Mouse (Mus musculus) E14TG2a.4 (cell line): ENCODE results near the gene Hsd3b2.
"Not testable (repeated sequence)": the region's sequence is repeated elsewhere in the genome, so short reads cannot be mapped to it uniquely, and the experiment has no call there.

Experiments used
- H3K27me3 ChIP-seq: 2 replicates; pipeline ENCODE4 v1.6.1; 2014; ENCODE audit warnings: low read length, control low read depth; ENCODE audit not compliant: insufficient read depth
- H3K36me3 ChIP-seq: 2 replicates; pipeline ENCODE4 v1.6.1; 2014; ENCODE audit warnings: low read length, control low read depth; ENCODE audit not compliant: insufficient read depth
- H3K4me1 ChIP-seq: replicated peaks from 2 replicates; pipeline ENCODE4 v1.6.1; 2014; ENCODE audit warnings: low read depth, low read length, control low read depth
- H3K4me3 ChIP-seq: replicated peaks from 2 replicates; pipeline ENCODE4 v1.5.1; 2014; ENCODE audit warnings: mild to moderate bottlenecking, low read length
- H3K9me3 ChIP-seq: 2 replicates; pipeline ENCODE4 v1.6.1; 2014; ENCODE audit warnings: low read length, control low read depth
- CTCF ChIP-seq: conservative IDR thresholded peaks from 2 replicates; pipeline ENCODE4 v1.5.1; 2014; ENCODE audit warnings: low read length
- NANOG ChIP-seq: IDR thresholded peaks from 2 replicates; pipeline ENCODE4 v1.6.1; 2014; ENCODE audit warnings: borderline replicate concordance, low read length, mixed read lengths
- POU5F1 ChIP-seq: IDR thresholded peaks from 2 replicates; pipeline ENCODE4 v1.6.1; 2014; ENCODE audit warnings: low read length, borderline replicate concordance

The Hsd3b2 gene

DNA sequence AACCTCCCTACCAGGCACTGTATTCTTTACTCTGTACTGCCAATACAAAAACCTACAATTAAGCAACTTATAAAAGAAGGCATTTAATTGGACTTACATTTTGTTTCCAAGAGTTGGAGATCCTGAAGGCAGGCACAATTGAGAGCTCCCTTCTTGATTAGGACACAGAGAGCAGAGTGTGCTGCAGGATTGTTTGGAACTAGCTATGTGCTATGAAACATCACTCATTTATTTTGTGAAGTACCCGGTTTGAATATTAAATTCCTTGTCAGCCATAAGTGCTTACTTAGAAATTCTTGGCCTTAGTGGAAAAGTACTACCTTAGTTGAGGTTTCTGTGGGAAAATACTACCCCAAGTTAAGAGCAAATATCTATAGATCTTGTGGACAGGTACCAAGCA, at the start of gene Hsd3b2:
Gene Hsd3b2 (minus strand): TSS at position 168 of the 400 bp plus-strand sequence.
- Histone ChIP-seq H3K36me3 (no peaks in the 10 kb centered on the region), H3K4me3 (no peak within 1 kb of the TSS), H3K4me1 (no peaks in the 10 kb centered on the region), H3K27me3 (no peaks in the 10 kb centered on the region), H3K9me3 (peaks cover 20% of the 10 kb centered on the region)
- no peak for TF ChIP-seq NANOG
- TF ChIP-seq POU5F1, result no peak
- TF ChIP-seq CTCF, result no peak

DNA sequence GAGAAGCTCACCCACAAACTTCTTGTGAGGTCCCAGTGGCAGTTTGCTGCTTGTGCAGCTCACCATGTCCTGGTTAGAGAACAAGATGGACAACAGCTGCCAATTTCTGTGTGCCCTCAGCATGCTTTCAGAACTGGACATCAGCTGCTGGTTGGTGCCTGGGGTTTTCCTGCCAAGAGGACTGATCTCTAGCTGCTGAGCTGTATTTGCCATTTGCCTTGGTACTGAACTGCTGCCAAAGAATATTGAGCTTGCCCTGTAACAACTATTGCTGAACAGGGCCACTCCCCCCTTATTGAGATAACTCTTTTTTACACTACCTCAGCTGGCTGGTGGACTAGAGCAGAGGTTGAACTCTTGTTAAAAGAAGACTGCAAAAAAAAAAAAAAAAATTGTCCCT, 39.8 kb upstream of the Hsd3b2 start:
- no peak for TF ChIP-seq NANOG
- no peak for TF ChIP-seq CTCF
- no peak for TF ChIP-seq POU5F1
- Histone ChIP-seq H3K36me3 (no peaks in the 10 kb centered on the region), H3K27me3 (no peaks in the 10 kb centered on the region), H3K9me3 (no peaks in the 10 kb centered on the region), H3K4me1 (no peaks in the 10 kb centered on the region), H3K4me3 (no peak overlapping the region)

DNA sequence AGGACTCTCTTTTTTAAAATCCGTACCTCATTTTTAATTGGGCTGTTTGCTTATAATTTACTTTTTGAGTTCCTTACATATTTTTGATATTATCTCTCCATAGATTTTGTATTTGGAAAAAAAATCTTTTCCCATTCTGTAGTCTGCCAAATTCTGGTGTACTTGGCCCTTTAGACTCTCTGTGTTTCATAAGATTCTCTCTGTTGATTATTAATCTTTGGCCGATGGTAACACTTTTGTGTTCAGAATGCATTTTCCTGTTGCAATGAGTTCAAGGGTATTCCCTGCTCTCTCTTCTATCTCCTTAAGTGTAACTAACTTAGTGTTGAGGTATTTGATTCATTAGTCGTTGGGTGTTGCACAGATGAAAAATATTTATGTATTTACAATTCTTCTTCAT, 32.5 kb upstream of the Hsd3b2 start:
- H3K4me3 ChIP-seq, result no peak overlapping the region
- peaks cover 17% of the 10 kb centered on the region for H3K9me3 ChIP-seq
- H3K36me3 ChIP-seq, result no peaks in the 10 kb centered on the region
- H3K4me1 ChIP-seq, result no peaks in the 10 kb centered on the region
- no peak for TF ChIP-seq NANOG
- no peak for TF ChIP-seq POU5F1
- no peak for TF ChIP-seq CTCF
- H3K27me3 ChIP-seq, result no peaks in the 10 kb centered on the region

DNA sequence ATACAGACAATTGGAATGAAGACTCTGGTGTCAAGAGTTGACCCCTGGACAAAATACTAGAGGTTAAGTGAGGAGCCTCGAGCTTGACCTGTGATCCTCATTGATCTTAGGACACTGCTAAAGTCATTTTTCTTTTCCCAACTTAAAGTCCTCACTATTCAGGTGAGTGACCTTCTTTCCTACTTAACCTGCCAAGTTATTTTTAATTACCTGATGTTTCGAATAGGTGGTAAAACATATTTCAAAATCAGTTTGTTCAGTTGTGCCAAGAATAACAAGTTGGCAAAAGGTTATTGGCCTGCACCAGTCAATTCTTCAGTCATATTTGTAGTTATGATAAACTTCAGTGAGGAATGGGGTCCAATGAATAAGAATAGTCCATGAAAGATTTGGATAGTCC, 27.8 kb upstream of the Hsd3b2 start:
- Histone ChIP-seq H3K36me3 (no peaks in the 10 kb centered on the region), H3K4me1 (no peaks in the 10 kb centered on the region), H3K9me3 (peaks cover 14% of the 10 kb centered on the region), H3K4me3 (no peak overlapping the region), H3K27me3 (no peaks in the 10 kb centered on the region)
- TF ChIP-seq POU5F1 (no peak), NANOG (no peak), CTCF (no peak)

- H3K27me3 ChIP-seq, H3K4me1 ChIP-seq, H3K4me3 ChIP-seq, H3K36me3 ChIP-seq: not testable (repeated sequence)
- H3K9me3 ChIP-seq, result peaks cover 14% of the 10 kb centered on the region
Observed at GRCm38 (mm10) chr3:98741043-98741442, 16.7 kb upstream of the Hsd3b2 start.

GRCm38 (mm10) chr3:98734340-98734739, 10.0 kb upstream of the Hsd3b2 start:
- TF ChIP-seq NANOG, result peak; percentile 47; the same call in 1 of the 2 replicates
- TF ChIP-seq CTCF, result no peak
- H3K9me3 ChIP-seq, result peaks cover 39% of the 10 kb centered on the region
- H3K27me3 ChIP-seq, result no peaks in the 10 kb centered on the region
- H3K4me3 ChIP-seq, result no peak overlapping the region
- no peaks in the 10 kb centered on the region for H3K36me3 ChIP-seq
- H3K4me1 ChIP-seq, result no peaks in the 10 kb centered on the region

DNA sequence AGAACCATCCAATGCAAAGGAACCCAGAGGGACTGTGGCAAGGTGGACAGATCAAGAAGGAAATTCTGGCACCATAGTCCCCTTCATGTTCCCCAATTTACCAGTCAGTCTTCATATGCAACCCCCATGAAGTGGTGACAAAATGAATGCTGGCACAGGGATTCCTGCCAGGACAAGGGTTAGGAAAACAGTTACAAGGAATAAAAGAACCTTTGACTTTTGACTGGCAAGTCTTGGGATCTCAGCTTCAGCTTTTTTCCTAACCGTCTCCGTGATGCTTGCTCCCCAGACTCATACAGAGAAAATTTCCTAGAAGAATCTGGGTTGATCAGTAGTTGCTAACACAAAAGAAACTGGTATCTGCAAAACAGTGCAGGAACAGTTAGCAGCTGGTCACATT, 9.4 kb upstream of the Hsd3b2 start:
- no peak for TF ChIP-seq POU5F1
- TF ChIP-seq CTCF, result no peak
- TF ChIP-seq NANOG, result no peak
- H3K27me3 ChIP-seq, result no peaks in the 10 kb centered on the region
- no peaks in the 10 kb centered on the region for H3K4me1 ChIP-seq
- no peak overlapping the region for H3K4me3 ChIP-seq
- H3K9me3 ChIP-seq, result peaks cover 38% of the 10 kb centered on the region
- H3K36me3 ChIP-seq, result no peaks in the 10 kb centered on the region

GRCm38 (mm10) chr3:98726281-98726680, 1.9 kb upstream of the Hsd3b2 start:
- Histone ChIP-seq H3K4me3 (no peak overlapping the region), H3K9me3 (peaks cover 20% of the 10 kb centered on the region), H3K4me1 (no peaks in the 10 kb centered on the region), H3K36me3 (no peaks in the 10 kb centered on the region), H3K27me3 (no peaks in the 10 kb centered on the region)
- TF ChIP-seq CTCF (no peak), NANOG (no peak), POU5F1 (no peak)

GRCm38 (mm10) chr3:98720740-98721139, 3.6 kb downstream of the Hsd3b2 start:
- Histone ChIP-seq H3K27me3 (no peaks in the 10 kb centered on the region), H3K4me3 (no peak overlapping the region), H3K36me3 (no peaks in the 10 kb centered on the region), H3K9me3 (peaks cover 10% of the 10 kb centered on the region), H3K4me1 (no peaks in the 10 kb centered on the region)
- TF ChIP-seq POU5F1, result no peak
- no peak for TF ChIP-seq CTCF
- no peak for TF ChIP-seq NANOG
